Comparison of ENCODE assay signal across 8 mouse cellular contexts in the genomic region with DNA sequence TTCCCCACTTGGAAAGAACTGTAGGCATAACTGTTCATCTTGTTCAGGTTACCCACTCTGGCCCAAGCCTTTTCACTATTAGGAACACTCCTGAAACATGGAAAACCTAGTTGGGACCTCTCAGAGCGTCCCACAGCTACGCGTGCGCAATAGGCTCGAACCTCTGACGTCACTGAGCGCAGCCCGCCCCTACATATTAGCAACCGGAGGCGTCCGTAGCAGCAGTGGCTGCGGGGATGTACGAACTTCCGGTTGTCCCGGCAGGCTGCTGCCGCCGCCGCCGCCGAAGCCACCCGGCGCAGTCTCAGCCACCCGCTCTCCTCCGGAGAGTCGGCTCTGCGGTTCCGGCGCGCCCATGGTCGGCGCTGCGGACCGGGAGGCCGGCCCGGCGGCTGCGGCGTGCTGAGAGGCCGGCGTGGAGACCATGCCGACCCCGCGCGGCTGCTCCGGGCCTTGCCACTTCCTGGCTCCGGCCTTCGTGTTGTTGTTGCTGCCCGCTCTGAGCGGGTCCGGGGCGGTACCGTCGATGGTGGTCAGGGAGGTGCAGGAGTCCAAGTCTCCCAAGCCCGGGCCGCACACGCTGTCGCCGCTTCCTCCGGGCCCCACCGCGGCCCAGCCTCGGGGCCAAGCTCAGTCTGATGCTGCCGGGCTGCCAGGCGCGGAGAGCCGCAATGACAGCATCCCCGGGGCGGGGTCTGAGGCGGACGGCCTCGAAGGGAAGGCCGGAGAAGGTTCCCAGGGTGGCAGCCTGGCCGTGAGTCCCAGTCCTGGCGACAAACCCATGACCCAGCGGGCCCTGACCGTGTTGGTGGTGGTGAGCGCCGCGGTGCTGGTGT. TPM values are rescaled to one million over a fixed set of nuclear protein-coding genes. Genes with fewer than 3 reads are reported as not detected.
DNase-seq lines count a peak whose midpoint lies in the region; ATAC-seq and TF ChIP-seq lines count a peak whose summit lies in the region.

Gene Fam174a (plus strand): TSS at position 231 of the 836 bp plus-strand sequence.

- H3K4me1 ChIP-seq in G1E (ENCODE audit: insufficient read depth, low read depth, low read length), result peaks cover 24% of the 10 kb centered on the region
- peaks cover 2% of the 10 kb centered on the region; the same call in 1 of the 2 replicates for H3K4me1 ChIP-seq in cerebellum, adult 2 months (ENCODE audit: control insufficient read depth, insufficient read depth, low read length)
- H3K4me1 ChIP-seq in forebrain, postnatal 0 days (ENCODE audit: insufficient read depth), result 0 out of 2 replicates have a peak, but pooled peaks cover 4% of the 10 kb centered on the region
- H3K4me1 ChIP-seq in lung, embryonic 15.5 days, result peaks cover 11% of the 10 kb centered on the region; the same call in 1 of the 2 replicates

- H3K4me2 ChIP-seq in forebrain, postnatal 0 days (ENCODE audit: low read depth), result peak within 1 kb of the TSS; percentile 97
- peak within 1 kb of the TSS; percentile 93 for H3K4me2 ChIP-seq in lung, embryonic 15.5 days

- no peak for TF ChIP-seq CTCF in G1E (IDR thresholded peaks at IDR 0.05; ENCODE audit: low read depth, low read length)
- no peak for TF ChIP-seq CTCF in cerebellum, adult 2 months (IDR thresholded peaks at IDR 0.05; ENCODE audit: borderline replicate concordance, insufficient read depth, low read depth, low read length)
- peak; percentile 17; the same call in 1 of the 2 replicates for TF ChIP-seq CTCF in forebrain, postnatal 0 days (IDR thresholded peaks at IDR 0.05; ENCODE audit: low read depth)

- peak within 1 kb of the TSS; percentile 89 for H3K4me3 ChIP-seq in G1E (ENCODE audit: low read depth, low read length)
- H3K4me3 ChIP-seq in cerebellum, adult 2 months (replicated peaks; ENCODE audit: insufficient read depth, low read depth, low read length), result peak within 1 kb of the TSS; percentile 70
- H3K4me3 ChIP-seq in forebrain, postnatal 0 days (ENCODE audit: low read depth, low read length), result peak within 1 kb of the TSS; percentile 85
- peak within 1 kb of the TSS; percentile 97 for H3K4me3 ChIP-seq in lung, embryonic 15.5 days

- H3K27ac ChIP-seq in cerebellum, adult 2 months (ENCODE audit: insufficient read depth, low read length), result peak within 1 kb of the TSS; percentile 76
- H3K27ac ChIP-seq in forebrain, postnatal 0 days (ENCODE audit: low read depth, low read length), result peak within 1 kb of the TSS; percentile 80
- peak within 1 kb of the TSS; percentile 86 for H3K27ac ChIP-seq in lung, embryonic 15.5 days

- peak; percentile 80 for DNase-seq in G1E (ENCODE audit: low spot score)
- DNase-seq in cerebellum, adult 2 months, result peak; percentile 93 to 94
- peak; percentile 95 for DNase-seq in forebrain, postnatal 0 days
- peak; percentile 95 for DNase-seq in heart, postnatal 4 days
- peak; percentile 93 for DNase-seq in layer of hippocampus, adult 8-10 months (ENCODE audit: low spot score in 2 of 2)
- DNase-seq in ovary, adult 18-20 months (ENCODE audit: low spot score), result peak; percentile 91
- peak; percentile 91 for DNase-seq in thymus, postnatal 0 days (ENCODE audit: low spot score)

- TF ChIP-seq POLR2A in cerebellum, adult 2 months (IDR thresholded peaks at IDR 0.05; ENCODE audit: borderline replicate concordance, insufficient read depth, low read length), result peak; percentile 43; the same call in 1 of the 2 replicates

- peak; percentile 97 for ATAC-seq in G1E (ENCODE audit: extremely low read depth, insufficient number of reproducible peaks, low FRiP score, poor library complexity, severe bottlenecking)
- ATAC-seq in forebrain, postnatal 0 days, result peak; percentile 99
- ATAC-seq in lung, embryonic 15.5 days (ENCODE audit: borderline replicate concordance, extremely low read depth, low FRiP score, low TSS enrichment), result peak; percentile 99

- under 1% methylated on average over 79 of the region's 79 CpGs for WGBS in cerebellum, adult 2 months
- under 1% methylated on average over 79 of the region's 79 CpGs for WGBS in forebrain, postnatal 0 days
- WGBS in lung, embryonic 15.5 days, result under 1% methylated on average over 77 of the region's 79 CpGs

- H3K9me3 ChIP-seq in G1E (replicated peaks), result no peaks in the 10 kb centered on the region
- no peaks in the 10 kb centered on the region for H3K9me3 ChIP-seq in forebrain, postnatal 0 days (ENCODE audit: low read length)
- H3K9me3 ChIP-seq in lung, embryonic 15.5 days, result no peaks in the 10 kb centered on the region

- no peaks in the 10 kb centered on the region; the same call in 1 of the 2 replicates for H3K27me3 ChIP-seq in G1E (ENCODE audit: insufficient read depth, low read length)
- H3K27me3 ChIP-seq in cerebellum, adult 2 months (ENCODE audit: control insufficient read depth, insufficient read depth, low read length), result no peaks in the 10 kb centered on the region
- no peaks in the 10 kb centered on the region for H3K27me3 ChIP-seq in forebrain, postnatal 0 days (ENCODE audit: insufficient read depth, low read length)
- no peaks in the 10 kb centered on the region for H3K27me3 ChIP-seq in lung, embryonic 15.5 days

- no peaks in the 10 kb centered on the region for H3K36me3 ChIP-seq in G1E (replicated peaks)
- H3K36me3 ChIP-seq in forebrain, postnatal 0 days (ENCODE audit: insufficient read depth), result no peaks in the 10 kb centered on the region
- H3K36me3 ChIP-seq in lung, embryonic 15.5 days, result no peaks in the 10 kb centered on the region

- H3K9ac ChIP-seq in forebrain, postnatal 0 days, result peak within 1 kb of the TSS; percentile 92
- peak within 1 kb of the TSS; percentile 96 for H3K9ac ChIP-seq in lung, embryonic 15.5 days

RNA-seq across cellular contexts. Expression of gene Fam174a, which starts in this region (rescaled TPM):
- 9.8 and 12.0 TPM in 2 replicates for total RNA-seq in G1E (2014; fragmentation: Nextera tagmentation)
- 20.9 and 22.8 TPM in 2 replicates for total RNA-seq in G1E (2017)
- polyA plus RNA-seq in G1E (2012), result 22.4 and 27.1 TPM in 2 replicates
- 39.2 and 41.5 TPM in 2 replicates for polyA plus RNA-seq in cerebellum, adult 2 months (2012; rRNA removed)
- 20.8 and 25.7 TPM in 2 replicates for total RNA-seq in forebrain, postnatal 0 days (2014; rRNA removed)
- polyA plus RNA-seq in forebrain, postnatal 0 days (2015; fragmentation: Nextera tagmentation; extraction: Ambion mirVana), result 26.1 and 30.0 TPM in 2 replicates
- total RNA-seq in heart, postnatal 4 days (2021), result 10 to 100 TPM; 17.1 to 17.2 TPM
- total RNA-seq in layer of hippocampus, adult 8-10 months (2022), result 10 to 100 TPM; 29.6 to 37.7 (median 35.6) TPM
- polyA plus RNA-seq in lung, embryonic 15.5 days (2015; fragmentation: Nextera tagmentation; extraction: Ambion mirVana), result 33.3 and 33.7 TPM in 2 replicates
- 25.6 and 28.8 TPM in 2 replicates for polyA plus RNA-seq in thymus, postnatal 0 days (2015; fragmentation: Nextera tagmentation; extraction: Ambion mirVana)

Comparison
In these comparisons a context has a peak if more than half of its experiments do, and no peak if none do; other contexts are left out.
1. Peak in every context shown above with its lines: DNase-seq, ATAC-seq, H3K4me3 ChIP-seq and H3K27ac ChIP-seq.